Mouse (Mus musculus): Measurements from ENCODE around the gene Gk5.

DNA sequence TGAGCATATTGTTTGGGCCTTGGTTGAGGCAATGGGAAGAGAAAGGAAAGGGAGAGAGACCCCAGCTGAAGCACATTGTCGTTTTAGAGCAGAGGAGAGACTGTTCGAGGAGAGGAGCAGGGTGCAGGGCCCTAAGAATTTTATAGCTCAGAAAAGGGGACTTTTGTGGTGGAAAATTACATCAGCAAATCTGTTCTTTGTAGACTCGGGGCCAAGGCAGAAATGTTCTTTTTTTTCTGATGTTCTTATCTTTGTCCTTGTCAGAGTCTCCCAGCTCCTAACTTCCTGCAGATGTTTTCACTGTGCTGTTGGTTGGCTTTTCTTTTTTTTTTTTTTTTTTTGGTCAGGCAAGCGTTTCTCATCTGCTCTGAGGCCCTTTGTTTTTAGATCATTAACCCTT lies 39.3 kb downstream of the Gk5 start:
- TF ChIP-seq CTCF (IDR thresholded peaks at IDR 0.05; ENCODE audit: extremely low read depth, insufficient read depth, insufficient read length, insufficient replicate concordance), result no peak
- no peak for TF ChIP-seq POLR2A (IDR thresholded peaks at IDR 0.05; ENCODE audit: low read depth, low read length)

All from spleen, adult 2 months (tissue).